9 mouse cellular contexts compared by ENCODE assay signal in the genomic region with DNA sequence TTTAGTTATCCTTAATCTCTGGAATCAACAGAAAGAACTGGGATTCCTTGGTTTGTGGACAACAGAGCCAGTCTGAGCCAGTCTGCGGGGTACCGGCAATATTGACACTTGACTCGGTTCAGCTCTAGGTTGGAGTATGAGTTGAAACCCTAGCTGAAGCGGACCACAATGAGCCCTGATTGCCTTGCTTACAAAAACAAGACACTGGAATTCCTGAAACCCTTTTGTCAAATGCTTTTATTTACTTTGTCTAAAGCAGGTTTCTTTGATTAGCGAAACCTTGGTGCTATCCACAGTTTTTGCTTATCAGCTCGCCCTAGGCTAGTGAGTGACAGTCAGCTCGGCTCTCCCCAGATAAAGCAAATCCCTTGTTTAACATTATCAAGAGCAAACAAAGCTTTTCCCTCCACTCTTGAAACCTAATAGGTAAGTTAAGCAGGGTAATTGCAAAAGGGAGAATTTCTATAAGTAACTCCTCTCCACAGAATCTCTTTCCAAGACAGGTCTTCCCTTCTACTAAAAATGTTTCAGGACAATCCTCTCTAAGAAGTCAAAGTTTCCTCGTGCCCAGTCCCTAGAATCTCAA.
A peak's percentile ranks its signal among the peaks of the same experiment; 100 is the strongest.
DNase-seq lines count a peak whose midpoint lies in the region; ATAC-seq lines count a peak whose summit lies in the region.
"Had no signal": no experiment of that assay in that cellular context is flagged by ENCODE, and none has a peak within 500 bp of the region (broad histone marks: within the 10 kb centered on the region; RNA-seq: fewer than 3 reads in every experiment).

No protein-coding gene starts in this region.

- no peaks in the 10 kb centered on the region for H3K36me3 ChIP-seq in heart, embryonic 15.5 days
- no peaks in the 10 kb centered on the region for H3K36me3 ChIP-seq in hindbrain, embryonic 12.5 days
- no peaks in the 10 kb centered on the region for H3K36me3 ChIP-seq in liver, embryonic 16.5 days (ENCODE audit: control insufficient read depth, insufficient read depth)

- no peak for DNase-seq in heart, postnatal 4 days
- peak; percentile 66 for DNase-seq in embryo, embryonic 10 days (ENCODE audit: low spot score)
- no peak for DNase-seq in adrenal gland, postnatal 36 days
- DNase-seq in urinary bladder, postnatal 4 days (ENCODE audit: low spot score in 2 of 2) = no peak
- DNase-seq: left cerebral cortex, postnatal 4 days had no signal

- 12% methylated on average over 8 of the region's 8 CpGs for WGBS in heart, embryonic 15.5 days
- 7% methylated on average over 8 of the region's 8 CpGs for WGBS in hindbrain, embryonic 12.5 days
- 32% methylated on average over 8 of the region's 8 CpGs for WGBS in liver, embryonic 16.5 days (ENCODE audit: insufficient replicate concordance)

- peak overlapping the region; percentile 79 for H3K4me2 ChIP-seq in heart, embryonic 15.5 days
- H3K4me2 ChIP-seq in hindbrain, embryonic 12.5 days (replicated peaks) = peak overlapping the region; percentile 87
- peak overlapping the region; percentile 34; the same call in 1 of the 2 replicates for H3K4me2 ChIP-seq in liver, embryonic 16.5 days (ENCODE audit: low read depth, low read length)

- H3K27me3 ChIP-seq in heart, embryonic 15.5 days = no peaks in the 10 kb centered on the region
- peaks cover 14% of the 10 kb centered on the region; the same call in 1 of the 2 replicates for H3K27me3 ChIP-seq in hindbrain, embryonic 12.5 days
- peaks cover 12% of the 10 kb centered on the region for H3K27me3 ChIP-seq in liver, embryonic 16.5 days (ENCODE audit: control insufficient read depth, insufficient read depth, low read depth, low read length)

- no peak for ATAC-seq in heart, embryonic 15.5 days (replicated peaks; ENCODE audit: insufficient number of reproducible peaks, insufficient read depth, low FRiP score, low read depth)
- no peak for ATAC-seq in hindbrain, embryonic 12.5 days (ENCODE audit: low FRiP score)
- no peak for ATAC-seq in liver, embryonic 16.5 days (ENCODE audit: low read depth)
- ATAC-seq in erythroblast, adult 5-6 weeks (replicated peaks; ENCODE audit: low FRiP score, poor library complexity, severe bottlenecking) = no peak

- H3K4me1 ChIP-seq in heart, embryonic 15.5 days (replicated peaks) = peaks cover 33% of the 10 kb centered on the region
- peaks cover 15% of the 10 kb centered on the region for H3K4me1 ChIP-seq in hindbrain, embryonic 12.5 days
- no peaks in the 10 kb centered on the region for H3K4me1 ChIP-seq in liver, embryonic 16.5 days (ENCODE audit: control insufficient read depth, low read depth, low read length)

- peak overlapping the region; percentile 73 for H3K4me3 ChIP-seq in heart, embryonic 15.5 days
- peak overlapping the region; percentile 55 for H3K4me3 ChIP-seq in hindbrain, embryonic 12.5 days
- H3K4me3 ChIP-seq in liver, embryonic 16.5 days (ENCODE audit: low read depth, low read length) = peak overlapping the region; percentile 13

- H3K27ac ChIP-seq in heart, embryonic 15.5 days = peak overlapping the region; percentile 54
- no peak overlapping the region for H3K27ac ChIP-seq in hindbrain, embryonic 12.5 days
- no peak overlapping the region for H3K27ac ChIP-seq in liver, embryonic 16.5 days (ENCODE audit: low read length)

- H3K9me3 ChIP-seq in heart, embryonic 15.5 days (replicated peaks) = no peaks in the 10 kb centered on the region
- H3K9me3 ChIP-seq in hindbrain, embryonic 12.5 days (replicated peaks) = no peaks in the 10 kb centered on the region
- H3K9me3 ChIP-seq in liver, embryonic 16.5 days (replicated peaks; ENCODE audit: control insufficient read depth, low read length) = no peaks in the 10 kb centered on the region

- H3K9ac ChIP-seq in heart, embryonic 15.5 days = peak overlapping the region; percentile 77
- H3K9ac ChIP-seq in hindbrain, embryonic 12.5 days = 0 out of 2 replicates have a peak overlapping the region, but pooled peaks have one; percentile 36
- H3K9ac ChIP-seq in liver, embryonic 16.5 days (ENCODE audit: low read depth, low read length) = no peak overlapping the region

Comparison
In these comparisons a context has a peak if more than half of its experiments do, and no peak if none do; other contexts are left out.
1. H3K4me2 ChIP-seq: peak in every context shown above with its lines; median percentile 87 in hindbrain, embryonic 12.5 days; 79 in heart, embryonic 15.5 days; 34 in liver, embryonic 16.5 days.
2. H3K4me3 ChIP-seq: peak in every context shown above with its lines; median percentile 73 in heart, embryonic 15.5 days; 55 in hindbrain, embryonic 12.5 days; 13 in liver, embryonic 16.5 days.